Mouse (Mus musculus): ENCODE data around the gene Vps50.
A peak's percentile ranks its signal among the peaks of the same experiment; 100 is the strongest.
"Not testable (repeated sequence)": the region's sequence is repeated elsewhere in the genome, so short reads cannot be mapped to it uniquely, and the experiment has no call there.

Vps50 gene

DNA sequence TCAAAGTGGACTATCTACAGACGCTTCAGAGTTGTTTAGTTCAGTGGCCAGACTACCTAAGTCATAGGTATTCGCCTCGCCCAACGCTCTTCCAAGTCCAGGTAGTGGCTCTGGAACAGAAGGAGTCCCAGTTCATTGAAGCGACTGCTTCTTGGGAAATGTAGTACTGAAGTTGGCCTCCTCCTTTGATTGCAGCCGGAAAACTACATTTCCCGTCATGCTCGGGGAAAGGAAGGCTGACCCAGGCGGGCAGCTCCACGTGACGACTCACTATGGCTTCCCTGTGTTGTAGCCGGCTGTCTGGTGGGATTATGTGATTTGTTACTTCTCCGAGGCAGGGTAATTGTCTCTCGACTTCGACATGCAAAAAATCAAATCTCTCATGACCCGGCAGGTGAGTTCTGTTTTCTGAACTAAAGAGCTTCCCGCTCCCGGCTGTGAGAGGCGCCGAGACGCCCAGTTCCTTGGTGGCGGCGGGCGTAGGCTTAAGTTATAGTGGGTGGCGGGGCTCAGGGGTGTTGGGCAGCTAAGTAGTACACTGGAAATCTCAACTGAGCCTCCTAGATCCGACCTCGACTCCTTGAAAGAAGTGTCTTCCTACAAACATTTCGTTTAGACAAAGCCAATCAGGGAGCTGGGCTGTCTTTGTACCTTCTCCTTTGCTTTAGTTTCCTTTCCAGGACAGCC, at the start of gene Vps50, which contains the start of gene Hepacam2:
Gene Vps50 (plus strand): TSS at position 221 of the 687 bp plus-strand sequence.
Gene Hepacam2 (minus strand): TSS at position 137 of the 687 bp plus-strand sequence.
- DNase-seq (ENCODE audit: low read depth) = peak; percentile 96

GRCm38 (mm10) chr6:3454421-3454820, 43.8 kb upstream of the Vps50 start:
- DNase-seq (ENCODE audit: low read depth) = no peak

DNA sequence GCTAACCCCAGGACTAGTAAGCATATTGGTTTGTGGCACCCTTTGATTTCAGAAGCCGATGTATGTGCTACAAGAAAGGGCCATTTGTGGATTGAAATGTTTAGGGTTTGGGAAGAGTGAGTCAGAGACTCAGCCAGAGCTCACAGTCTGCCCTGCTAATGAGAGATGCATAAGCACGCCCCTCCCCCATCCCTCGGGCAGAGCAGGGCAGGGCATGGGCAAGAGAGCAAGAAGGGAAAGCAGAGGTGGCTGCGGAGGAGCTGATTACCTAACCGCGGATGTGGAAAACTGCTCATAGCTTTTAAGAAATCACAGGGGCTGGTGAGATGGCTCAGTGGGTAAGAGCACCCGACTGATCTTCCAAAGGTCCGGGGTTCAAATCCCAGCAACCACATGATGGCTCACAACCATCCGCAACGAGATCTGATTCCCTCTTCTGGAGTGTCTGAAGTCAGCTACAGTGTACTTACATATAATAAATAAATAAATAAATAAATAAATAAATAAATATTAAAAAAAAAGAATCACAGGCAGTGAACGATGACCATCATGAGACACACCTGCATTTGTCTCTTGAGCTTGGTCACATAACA, 42.1 kb upstream of the Vps50 start:
- DNase-seq (ENCODE audit: low read depth) = peak; percentile 63

DNA sequence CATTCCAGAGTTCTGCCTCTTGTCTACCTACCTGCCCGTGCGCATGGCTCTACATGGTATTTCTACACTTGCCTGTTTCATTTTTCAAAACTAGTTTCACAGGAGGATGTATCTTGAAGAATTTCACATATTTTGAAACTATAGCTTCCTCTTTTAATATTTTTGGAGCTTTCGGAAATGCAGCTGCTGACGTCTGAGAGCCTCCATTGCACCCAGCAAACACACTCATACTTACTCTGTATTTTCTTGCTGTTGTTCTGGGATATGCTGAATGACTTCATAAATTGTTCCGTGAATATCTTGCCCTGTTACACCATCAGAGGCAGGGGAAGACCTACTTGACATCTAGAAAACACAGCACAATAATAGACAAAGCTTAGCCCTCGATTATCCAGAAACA, 35.2 kb upstream of the Vps50 start:
- no peak for DNase-seq (ENCODE audit: low read depth)

DNA sequence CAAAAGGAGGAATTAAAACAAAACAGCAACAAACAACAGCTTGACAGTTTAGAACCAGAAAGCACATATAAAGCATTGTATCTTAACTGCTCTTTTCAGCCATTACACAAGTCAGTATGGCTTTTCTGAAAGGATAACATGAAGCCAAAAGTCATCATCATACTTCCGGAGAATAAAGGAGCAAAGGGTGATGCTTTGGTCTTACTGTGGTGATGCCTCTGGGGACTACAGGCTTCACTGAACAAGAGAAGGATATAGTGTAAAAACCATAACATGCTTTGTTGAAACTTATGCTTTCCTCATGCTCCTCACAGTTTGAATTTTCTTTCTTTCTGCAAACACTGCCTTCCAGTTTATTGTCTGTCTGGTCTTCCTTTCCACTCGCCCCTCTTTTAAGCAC, 34.6 kb upstream of the Vps50 start:
- no peak for DNase-seq (ENCODE audit: low read depth)

DNA sequence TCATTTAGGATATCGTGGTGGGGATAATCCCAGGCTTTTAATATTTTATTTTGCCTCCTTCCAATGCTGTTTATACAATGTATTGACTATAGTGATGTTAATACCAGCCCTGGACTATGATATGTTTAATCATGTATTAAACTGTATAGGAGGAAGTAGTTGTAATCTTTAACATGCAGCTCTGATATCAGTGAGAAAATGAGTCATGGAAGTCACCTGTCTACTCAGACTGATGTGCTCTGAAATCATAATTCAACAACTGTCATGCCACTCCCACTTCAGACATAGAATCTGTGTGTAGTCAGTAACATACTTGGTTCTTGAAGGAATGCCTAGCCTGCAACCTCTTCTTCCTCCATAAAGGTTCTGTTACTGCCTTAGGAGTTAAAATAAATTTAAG, 29.6 kb upstream of the Vps50 start:
- no peak for DNase-seq (ENCODE audit: low read depth)

- DNase-seq (ENCODE audit: low read depth) = no peak
Measured at GRCm38 (mm10) chr6:3470706-3471105, 27.5 kb upstream of the Vps50 start.

GRCm38 (mm10) chr6:3476299-3476698, 21.9 kb upstream of the Vps50 start:
- no peak for DNase-seq (ENCODE audit: low read depth)

GRCm38 (mm10) chr6:3479853-3480252, 18.3 kb upstream of the Vps50 start:
- no peak for DNase-seq (ENCODE audit: low read depth)

DNA sequence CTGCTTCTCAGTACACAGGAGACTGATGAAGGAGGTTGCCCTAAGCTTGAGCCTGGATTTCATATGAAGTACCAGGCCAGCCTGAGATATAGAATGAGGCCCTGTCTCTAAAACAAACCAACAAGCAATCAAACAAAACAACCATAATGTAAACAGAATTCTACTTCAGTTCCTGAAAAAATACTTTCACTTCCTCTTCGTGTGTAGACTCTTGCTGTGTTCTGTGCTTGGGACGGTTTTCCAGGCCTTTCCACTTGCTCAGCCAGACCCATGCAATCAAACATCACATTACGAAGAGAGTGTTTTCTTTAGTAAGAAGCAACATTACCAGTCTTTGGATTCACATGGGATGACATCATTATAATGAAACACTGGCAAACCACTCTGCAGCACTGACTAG, 16.5 kb upstream of the Vps50 start:
- DNase-seq (ENCODE audit: low read depth) = peak; percentile 16

DNA sequence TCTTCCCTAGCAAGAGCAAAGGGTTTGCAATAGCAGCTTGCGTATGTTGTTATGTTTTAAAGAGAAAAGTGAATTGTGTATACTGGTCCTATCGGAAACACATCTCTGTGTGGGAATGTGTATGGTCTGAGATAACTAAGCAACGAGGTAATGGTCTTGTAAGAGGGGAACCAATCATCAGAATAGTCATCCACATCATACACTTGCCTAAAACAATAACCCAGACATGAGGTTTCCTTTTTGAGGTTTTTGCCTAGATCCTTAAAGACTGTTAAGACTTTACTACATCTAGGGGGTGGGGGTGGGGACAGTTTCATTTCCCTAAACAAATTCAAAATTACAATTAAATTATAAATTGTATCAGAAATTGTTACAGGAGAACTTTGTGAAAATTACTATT, 13.0 kb upstream of the Vps50 start:
- no peak for DNase-seq (ENCODE audit: low read depth)

DNA sequence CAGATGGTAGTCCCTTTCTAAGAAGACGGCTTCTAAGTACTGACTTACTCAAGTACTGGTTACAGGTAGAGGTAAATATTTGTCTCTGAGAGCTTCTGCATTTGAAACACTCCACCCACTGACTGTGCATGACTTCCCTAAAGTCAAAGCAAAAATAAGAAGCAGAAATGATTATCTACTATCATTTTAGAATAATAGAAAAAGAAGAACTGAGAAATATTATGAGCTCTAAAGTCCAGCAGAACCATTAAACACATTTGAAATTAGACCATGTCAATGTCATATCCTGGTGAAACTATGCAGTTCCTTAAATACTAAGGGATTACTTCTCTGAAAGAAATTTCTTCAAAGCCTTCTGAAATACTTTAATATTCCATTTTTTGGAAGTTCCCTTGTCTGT, 10.8 kb upstream of the Vps50 start:
- DNase-seq (ENCODE audit: low read depth) = no peak

DNA sequence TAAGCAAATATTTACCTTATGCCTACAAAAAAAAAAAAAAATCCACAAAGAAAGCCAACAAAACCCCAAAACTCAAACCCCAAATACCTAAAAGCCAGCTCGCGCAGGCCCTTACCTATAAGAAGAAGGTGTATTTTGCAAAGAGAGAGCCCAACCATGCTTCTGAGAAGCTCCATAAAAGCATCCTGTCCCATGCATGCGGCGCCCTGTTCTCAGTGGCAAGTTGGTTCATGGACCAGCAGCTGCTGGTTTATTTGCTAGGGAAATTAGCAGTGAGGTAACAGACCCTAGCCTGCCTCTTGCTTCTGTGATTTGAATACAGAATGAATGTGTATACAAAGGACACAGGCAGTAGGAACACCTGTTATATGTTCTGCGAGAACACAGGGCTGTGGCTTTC, 3.9 kb upstream of the Vps50 start:
- DNase-seq (ENCODE audit: low read depth) = no peak

- DNase-seq (ENCODE audit: low read depth) = peak; percentile 87
Measured at GRCm38 (mm10) chr6:3496210-3496609, 2.0 kb upstream of the Vps50 start.

DNA sequence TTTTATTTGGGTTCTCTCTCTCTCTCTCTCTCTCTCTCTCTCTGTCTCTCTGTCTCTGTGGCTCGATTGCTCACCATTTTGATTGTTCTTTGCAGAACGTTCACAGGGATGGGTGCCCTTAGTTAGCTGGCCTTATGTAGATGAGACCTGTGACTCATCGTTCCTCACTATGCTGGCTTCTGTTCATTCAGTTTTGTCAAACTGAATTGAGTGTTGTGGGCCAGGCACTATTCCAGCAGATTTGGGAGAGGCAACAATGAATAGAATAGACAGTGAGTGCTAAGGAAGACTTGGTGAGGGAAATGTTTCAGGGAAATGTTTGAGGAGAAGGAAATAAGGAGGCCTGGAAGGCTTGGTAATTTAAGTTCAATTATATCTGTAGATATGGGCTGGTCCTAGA, 2.1 kb downstream of the Vps50 start:
- DNase-seq (ENCODE audit: low read depth) = no peak

- DNase-seq (ENCODE audit: low read depth) = no peak
Measured at GRCm38 (mm10) chr6:3505289-3505688, 7.1 kb downstream of the Vps50 start.

- DNase-seq (ENCODE audit: low read depth) = no peak
Measured at GRCm38 (mm10) chr6:3507078-3507477, 8.9 kb downstream of the Vps50 start.

DNA sequence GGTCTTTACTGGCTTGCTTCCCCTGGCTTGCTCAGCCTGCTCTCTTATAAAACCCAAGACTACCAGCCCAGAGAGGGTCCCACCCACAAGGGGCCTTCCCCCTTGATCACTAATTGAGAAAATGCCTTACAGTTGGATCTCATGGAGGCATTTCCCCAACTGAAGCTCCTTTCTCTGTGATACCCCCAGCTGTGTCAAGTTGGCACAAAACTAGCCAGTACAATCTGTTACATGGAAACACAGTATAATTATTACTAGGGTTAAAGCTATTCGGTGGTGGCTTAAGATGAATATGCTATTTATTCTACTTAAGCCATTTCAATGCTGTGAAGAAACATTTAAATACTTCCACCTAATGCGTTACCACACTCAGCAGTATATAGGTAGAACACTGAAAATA, 10.0 kb downstream of the Vps50 start:
- not testable (repeated sequence) for DNase-seq (ENCODE audit: low read depth)

DNA sequence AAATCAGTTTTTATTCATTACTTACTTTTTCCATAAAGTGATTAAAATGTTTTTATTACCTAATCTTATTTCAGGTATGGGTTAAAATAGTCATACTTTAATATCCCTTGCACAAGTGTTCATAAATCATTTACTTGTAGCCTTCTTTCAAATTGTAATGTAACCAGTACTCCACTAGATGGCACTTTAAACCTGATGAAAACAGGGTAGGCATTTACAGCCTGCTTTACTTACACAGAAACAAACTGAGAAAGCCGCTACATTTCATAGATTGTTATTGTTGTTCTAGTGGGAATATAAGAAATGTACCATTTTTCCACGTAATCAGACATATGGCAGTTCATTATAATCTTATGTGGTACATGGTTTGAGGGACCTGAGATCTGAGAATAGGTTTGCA, 11.6 kb downstream of the Vps50 start:
- DNase-seq (ENCODE audit: low read depth) = peak; percentile 83

DNA sequence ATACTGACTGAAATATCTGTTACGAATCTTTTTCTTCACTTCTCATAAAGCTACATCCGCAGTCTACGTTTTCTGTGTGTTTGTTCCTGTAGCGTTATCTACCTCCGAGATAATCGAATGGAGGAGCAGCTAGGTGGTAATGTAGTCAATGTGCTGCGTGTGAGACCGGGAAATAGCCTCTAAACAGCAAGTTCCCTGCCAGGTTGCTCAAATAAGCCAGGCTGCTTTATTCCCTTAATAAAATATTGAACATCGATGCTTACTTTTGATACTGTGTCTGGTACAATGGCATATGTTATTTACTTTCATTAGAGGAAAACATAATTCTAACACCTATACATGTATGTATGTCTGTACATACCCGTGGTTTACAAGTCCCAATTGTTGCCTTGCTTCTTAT, 12.9 kb downstream of the Vps50 start:
- DNase-seq (ENCODE audit: low read depth) = no peak

DNA sequence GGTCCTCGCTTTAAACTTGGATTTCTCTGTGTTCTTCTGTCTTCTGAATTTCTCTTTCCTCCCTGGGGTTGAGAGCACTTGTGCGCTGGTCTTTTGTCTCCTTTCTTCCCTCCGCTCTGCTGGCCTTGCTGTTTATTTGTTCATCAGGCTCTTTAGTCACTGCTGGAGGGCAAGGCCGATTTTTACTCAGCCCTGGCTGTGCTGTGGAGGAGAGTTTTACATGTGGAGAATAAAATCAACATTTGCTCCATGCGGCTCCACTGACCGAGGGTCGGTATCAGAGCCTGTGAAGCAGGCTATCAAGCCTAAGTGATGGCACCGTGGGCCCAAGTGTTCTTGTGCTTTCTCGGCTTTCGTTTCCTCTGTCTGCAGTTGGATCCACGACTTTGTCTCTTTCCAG, 13.4 kb downstream of the Vps50 start:
- no peak for DNase-seq (ENCODE audit: low read depth)

- no peak for DNase-seq (ENCODE audit: low read depth)
Measured at GRCm38 (mm10) chr6:3512611-3513010, 14.4 kb downstream of the Vps50 start.

GRCm38 (mm10) chr6:3528198-3528597, 30.0 kb downstream of the Vps50 start:
- no peak for DNase-seq (ENCODE audit: low read depth)

DNA sequence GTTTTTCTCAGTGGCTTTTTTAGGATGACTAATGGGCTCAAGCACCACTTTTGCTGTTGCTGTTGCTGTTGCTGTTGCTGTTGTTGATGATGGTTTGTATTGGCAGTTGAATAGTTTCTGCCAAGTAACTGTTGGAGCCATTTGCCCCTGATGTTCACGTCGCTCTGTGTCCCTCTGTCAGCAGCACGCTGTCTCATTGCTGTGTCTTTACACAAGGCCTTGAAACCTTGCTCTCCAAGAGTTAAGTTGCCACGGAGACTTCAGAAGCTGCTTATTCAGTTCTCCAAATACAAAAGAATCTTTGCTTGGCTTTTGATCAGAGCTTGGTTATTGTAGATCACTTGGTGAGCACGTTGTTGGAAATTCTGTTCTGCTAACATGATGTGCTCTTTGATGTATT, 33.3 kb downstream of the Vps50 start:
- no peak for DNase-seq (ENCODE audit: low read depth)
